Mouse (Mus musculus): ENCODE data around the gene Tmem176b. TPM values are rescaled to one million over a fixed set of nuclear protein-coding genes. Genes with fewer than 3 reads are reported as not detected.

Tmem176b gene
- polyA plus RNA-seq, 1 experiment from 2014 or later: 313 TPM

DNA sequence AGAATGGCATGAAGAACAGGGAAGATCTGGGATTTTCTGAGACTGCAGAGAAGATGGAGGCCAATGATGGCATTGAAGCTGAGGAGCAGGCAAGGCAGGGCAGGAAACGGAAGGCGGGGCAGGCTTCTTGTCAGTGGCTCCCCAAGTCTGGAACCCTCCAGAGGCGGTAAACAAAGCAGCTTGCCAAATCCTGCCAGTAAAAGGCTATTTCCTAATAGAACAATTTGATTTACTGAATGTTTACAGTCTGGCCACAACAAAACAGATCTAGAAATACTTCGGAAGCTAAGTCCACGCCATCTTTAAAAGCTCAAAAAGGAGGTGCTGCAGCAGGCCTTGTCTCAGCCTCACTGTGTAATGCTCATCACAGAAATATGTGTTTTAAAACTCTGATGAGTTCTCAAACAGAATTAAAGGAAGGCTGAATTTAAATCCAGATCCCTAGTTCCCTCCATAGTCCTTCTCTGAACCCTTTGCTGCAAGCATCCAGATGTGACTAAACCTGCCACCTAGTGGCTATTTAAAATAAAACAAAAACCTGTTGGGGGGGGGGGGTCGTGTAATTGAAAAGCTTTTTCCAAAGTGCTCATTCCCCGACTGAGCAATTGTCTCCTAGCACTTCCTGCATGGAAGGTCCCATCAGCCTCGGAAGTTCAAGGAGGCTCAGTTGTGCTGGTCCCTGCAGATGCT lies 16.5 kb upstream of the Tmem176b start:
- Histone ChIP-seq H3K27ac (ENCODE audit: low read depth, low read length) (no peak overlapping the region), H3K9me3 (ENCODE audit: control insufficient read depth, low read length) (no peaks in the 10 kb centered on the region), H3K36me3 (ENCODE audit: control insufficient read depth, insufficient read depth, low read length) (no peaks in the 10 kb centered on the region), H3K4me1 (ENCODE audit: control insufficient read depth, insufficient read depth, low read length) (no peaks in the 10 kb centered on the region), H3K9ac (ENCODE audit: low read depth, low read length) (no peak overlapping the region), H3K4me2 (replicated peaks; ENCODE audit: low read depth, low read length) (no peak overlapping the region), H3K27me3 (ENCODE audit: control insufficient read depth, insufficient read depth, low read length) (no peaks in the 10 kb centered on the region), H3K4me3 (ENCODE audit: low read length) (no peak overlapping the region)
- no peak for ATAC-seq (ENCODE audit: low FRiP score, low TSS enrichment)
- WGBS: 49% methylated on average over 8 of the region's 8 CpGs

DNA sequence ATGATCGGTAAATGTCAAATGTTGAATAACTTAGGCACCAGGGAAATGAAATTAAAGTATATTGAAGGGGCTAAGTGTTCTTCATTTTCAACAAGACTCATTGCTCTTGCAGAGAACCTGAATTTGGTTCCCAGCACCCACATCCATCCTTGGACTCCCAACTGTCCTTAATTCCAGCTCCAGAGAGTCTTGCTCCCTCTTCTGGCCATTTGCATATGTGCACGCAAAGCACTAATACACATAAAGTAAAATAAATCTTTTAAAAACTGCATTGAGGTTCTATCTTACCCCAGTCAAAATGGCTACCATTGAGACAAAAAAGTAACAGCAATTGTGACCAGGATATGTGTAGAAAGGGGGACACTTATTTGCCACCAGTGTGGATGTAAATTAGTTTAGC lies 12.9 kb upstream of the Tmem176b start:
- H3K4me3 ChIP-seq (ENCODE audit: low read length): no peak overlapping the region
- H3K9ac ChIP-seq (ENCODE audit: low read depth, low read length): no peak overlapping the region
- no peak for ATAC-seq (ENCODE audit: low FRiP score, low TSS enrichment)
- H3K4me2 ChIP-seq (replicated peaks; ENCODE audit: low read depth, low read length): no peak overlapping the region
- no peaks in the 10 kb centered on the region for H3K36me3 ChIP-seq (ENCODE audit: control insufficient read depth, insufficient read depth, low read length)
- WGBS: 100% methylated on average over 2 of the region's 2 CpGs
- no peaks in the 10 kb centered on the region for H3K27me3 ChIP-seq (ENCODE audit: control insufficient read depth, insufficient read depth, low read length)
- no peak overlapping the region for H3K27ac ChIP-seq (ENCODE audit: low read depth, low read length)
- no peaks in the 10 kb centered on the region for H3K4me1 ChIP-seq (ENCODE audit: control insufficient read depth, insufficient read depth, low read length)
- no peaks in the 10 kb centered on the region for H3K9me3 ChIP-seq (ENCODE audit: control insufficient read depth, low read length)

GRCm38 (mm10) chr6:48851820-48852491 lies 10.7 kb upstream of the Tmem176b start:
- Histone ChIP-seq H3K27ac (ENCODE audit: low read depth, low read length) (peak overlapping the region; percentile 95), H3K4me3 (ENCODE audit: low read length) (peak overlapping the region; percentile 35), H3K4me1 (ENCODE audit: control insufficient read depth, insufficient read depth, low read length) (no peaks in the 10 kb centered on the region), H3K9ac (ENCODE audit: low read depth, low read length) (peak overlapping the region; percentile 58), H3K4me2 (replicated peaks; ENCODE audit: low read depth, low read length) (peak overlapping the region; percentile 51), H3K9me3 (ENCODE audit: control insufficient read depth, low read length) (no peaks in the 10 kb centered on the region), H3K27me3 (ENCODE audit: control insufficient read depth, insufficient read depth, low read length) (no peaks in the 10 kb centered on the region), H3K36me3 (ENCODE audit: control insufficient read depth, insufficient read depth, low read length) (no peaks in the 10 kb centered on the region)
- ATAC-seq (ENCODE audit: low FRiP score, low TSS enrichment): peak; percentile 87
- WGBS: under 1% methylated on average over 29 of the region's 29 CpGs

- Histone ChIP-seq H3K27ac (ENCODE audit: low read depth, low read length) (no peak overlapping the region), H3K4me2 (replicated peaks; ENCODE audit: low read depth, low read length) (no peak overlapping the region)
- 62% methylated on average over 4 of the region's 4 CpGs for WGBS
Observed at GRCm38 (mm10) chr6:48845086-48845485, 3.8 kb upstream of the Tmem176b start.

DNA sequence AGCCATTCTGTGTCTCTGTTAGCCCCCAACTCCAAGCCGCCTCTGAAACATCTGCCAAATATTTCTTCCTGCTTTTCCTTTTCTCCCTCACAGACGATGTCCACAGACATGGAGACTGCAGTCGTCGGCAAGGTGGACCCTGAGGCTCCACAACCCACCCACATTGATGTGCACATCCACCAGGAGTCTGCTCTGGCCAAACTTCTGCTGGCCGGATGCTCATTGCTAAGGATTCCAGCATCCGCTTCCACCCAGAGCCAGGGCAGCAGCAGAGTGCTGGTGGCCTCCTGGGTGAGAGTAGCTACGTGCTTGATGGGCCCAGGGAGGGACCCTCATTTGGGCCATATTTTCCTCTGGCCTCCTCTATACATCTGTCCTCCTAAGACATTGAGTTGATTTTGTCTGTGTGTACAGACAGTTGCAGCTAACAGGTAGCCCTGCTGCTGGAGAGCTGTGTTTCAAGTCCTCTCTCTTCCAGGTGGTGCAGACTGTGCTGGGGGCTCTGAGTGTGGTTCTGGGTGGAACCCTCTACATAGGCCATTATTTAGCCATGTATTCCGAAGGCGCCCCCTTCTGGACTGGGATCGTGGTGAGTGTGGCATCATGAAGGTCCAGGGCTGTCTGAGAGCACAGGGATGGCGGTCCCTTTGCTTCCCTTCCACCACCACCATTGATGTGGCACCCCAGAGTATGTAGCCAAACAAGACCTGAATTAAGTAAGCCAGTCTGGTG lies 981 bp upstream of the Tmem176b start:
- no peaks in the 10 kb centered on the region for H3K9me3 ChIP-seq (ENCODE audit: control insufficient read depth, low read length)
- no peaks in the 10 kb centered on the region for H3K27me3 ChIP-seq (ENCODE audit: control insufficient read depth, insufficient read depth, low read length)
- peak overlapping the region; percentile 47 for H3K9ac ChIP-seq (ENCODE audit: low read depth, low read length)
- no peak for ATAC-seq (ENCODE audit: low FRiP score, low TSS enrichment)
- H3K36me3 ChIP-seq (ENCODE audit: control insufficient read depth, insufficient read depth, low read length): peaks cover 33% of the 10 kb centered on the region
- WGBS: 63% methylated on average over 11 of the region's 11 CpGs
- H3K4me2 ChIP-seq (replicated peaks; ENCODE audit: low read depth, low read length): peak overlapping the region; percentile 75
- H3K4me3 ChIP-seq (ENCODE audit: low read length): peak overlapping the region; percentile 41
- peak overlapping the region; percentile 91; the same call in 1 of the 2 replicates for H3K27ac ChIP-seq (ENCODE audit: low read depth, low read length)
- peaks cover 25% of the 10 kb centered on the region for H3K4me1 ChIP-seq (ENCODE audit: control insufficient read depth, insufficient read depth, low read length)

More at GRCm38 (mm10) chr6:48845086-48845485, 3.8 kb upstream of the Tmem176b start:
- H3K36me3 ChIP-seq (ENCODE audit: control insufficient read depth, insufficient read depth, low read length): peaks cover 22% of the 10 kb centered on the region
- no peak overlapping the region for H3K9ac ChIP-seq (ENCODE audit: low read depth, low read length)
- no peaks in the 10 kb centered on the region for H3K27me3 ChIP-seq (ENCODE audit: control insufficient read depth, insufficient read depth, low read length)
- H3K4me3 ChIP-seq (ENCODE audit: low read length): no peak overlapping the region
- peaks cover 11% of the 10 kb centered on the region for H3K4me1 ChIP-seq (ENCODE audit: control insufficient read depth, insufficient read depth, low read length)
- H3K9me3 ChIP-seq (ENCODE audit: control insufficient read depth, low read length): no peaks in the 10 kb centered on the region
- ATAC-seq (ENCODE audit: low FRiP score, low TSS enrichment): no peak

GRCm38 (mm10) chr6:48840371-48840969 lies 826 bp downstream of the Tmem176b start, which contains the start of gene Tmem176a:
Tmem176a (plus strand) TSS chr6:48840919.
- no peaks in the 10 kb centered on the region for H3K27me3 ChIP-seq (ENCODE audit: control insufficient read depth, insufficient read depth, low read length)
- H3K4me2 ChIP-seq (replicated peaks; ENCODE audit: low read depth, low read length): peak within 1 kb of the TSS; percentile 75
- peak within 1 kb of the TSS; percentile 47 for H3K9ac ChIP-seq (ENCODE audit: low read depth, low read length)
- 9% methylated on average over 7 of the region's 7 CpGs for WGBS
- H3K9me3 ChIP-seq (ENCODE audit: control insufficient read depth, low read length): no peaks in the 10 kb centered on the region
- H3K27ac ChIP-seq (ENCODE audit: low read depth, low read length): peak within 1 kb of the TSS; percentile 91
- peak; percentile 54 for ATAC-seq (ENCODE audit: low FRiP score, low TSS enrichment)
- peak within 1 kb of the TSS; percentile 41 for H3K4me3 ChIP-seq (ENCODE audit: low read length)
- peaks cover 49% of the 10 kb centered on the region for H3K36me3 ChIP-seq (ENCODE audit: control insufficient read depth, insufficient read depth, low read length)
- H3K4me1 ChIP-seq (ENCODE audit: control insufficient read depth, insufficient read depth, low read length): peaks cover 25% of the 10 kb centered on the region

GRCm38 (mm10) chr6:48838321-48839080 lies 2.8 kb downstream of the Tmem176b start:
- Histone ChIP-seq H3K9ac (ENCODE audit: low read depth, low read length) (no peak overlapping the region), H3K27me3 (ENCODE audit: control insufficient read depth, insufficient read depth, low read length) (no peaks in the 10 kb centered on the region), H3K4me2 (replicated peaks; ENCODE audit: low read depth, low read length) (peak overlapping the region; percentile 75; the same call in 1 of the 2 replicates), H3K36me3 (ENCODE audit: control insufficient read depth, insufficient read depth, low read length) (peaks cover 51% of the 10 kb centered on the region), H3K27ac (ENCODE audit: low read depth, low read length) (no peak overlapping the region), H3K4me1 (ENCODE audit: control insufficient read depth, insufficient read depth, low read length) (peaks cover 25% of the 10 kb centered on the region), H3K4me3 (ENCODE audit: low read length) (no peak overlapping the region), H3K9me3 (ENCODE audit: control insufficient read depth, low read length) (no peaks in the 10 kb centered on the region)
- 82% methylated on average over 6 of the region's 6 CpGs for WGBS
- no peak for ATAC-seq (ENCODE audit: low FRiP score, low TSS enrichment)

GRCm38 (mm10) chr6:48837516-48837915 lies 3.8 kb downstream of the Tmem176b start:
- no peak for ATAC-seq (ENCODE audit: low FRiP score, low TSS enrichment)

More at GRCm38 (mm10) chr6:48837516-48837915, 3.8 kb downstream of the Tmem176b start:
- no peaks in the 10 kb centered on the region for H3K27me3 ChIP-seq (ENCODE audit: control insufficient read depth, insufficient read depth, low read length)
- H3K27ac ChIP-seq (ENCODE audit: low read depth, low read length): no peak overlapping the region
- no peak overlapping the region for H3K4me2 ChIP-seq (replicated peaks; ENCODE audit: low read depth, low read length)
- peaks cover 52% of the 10 kb centered on the region for H3K36me3 ChIP-seq (ENCODE audit: control insufficient read depth, insufficient read depth, low read length)
- no peak overlapping the region for H3K9ac ChIP-seq (ENCODE audit: low read depth, low read length)
- WGBS: 85% methylated on average over 7 of the region's 7 CpGs
- no peak overlapping the region for H3K4me3 ChIP-seq (ENCODE audit: low read length)
- H3K4me1 ChIP-seq (ENCODE audit: control insufficient read depth, insufficient read depth, low read length): peaks cover 25% of the 10 kb centered on the region
- H3K9me3 ChIP-seq (ENCODE audit: control insufficient read depth, low read length): no peaks in the 10 kb centered on the region

Data from kidney, embryonic 14.5 days (tissue).